Mouse (Mus musculus) retina, adult 2 months (tissue): ENCODE results near the gene Sema4a.

Source experiments
- DNase-seq: peaks from one replicate; pipeline ENCODE4 v3.0.0-alpha.2; 2012; ENCODE audit warnings: low read depth, low spot score

The Sema4a gene

DNA sequence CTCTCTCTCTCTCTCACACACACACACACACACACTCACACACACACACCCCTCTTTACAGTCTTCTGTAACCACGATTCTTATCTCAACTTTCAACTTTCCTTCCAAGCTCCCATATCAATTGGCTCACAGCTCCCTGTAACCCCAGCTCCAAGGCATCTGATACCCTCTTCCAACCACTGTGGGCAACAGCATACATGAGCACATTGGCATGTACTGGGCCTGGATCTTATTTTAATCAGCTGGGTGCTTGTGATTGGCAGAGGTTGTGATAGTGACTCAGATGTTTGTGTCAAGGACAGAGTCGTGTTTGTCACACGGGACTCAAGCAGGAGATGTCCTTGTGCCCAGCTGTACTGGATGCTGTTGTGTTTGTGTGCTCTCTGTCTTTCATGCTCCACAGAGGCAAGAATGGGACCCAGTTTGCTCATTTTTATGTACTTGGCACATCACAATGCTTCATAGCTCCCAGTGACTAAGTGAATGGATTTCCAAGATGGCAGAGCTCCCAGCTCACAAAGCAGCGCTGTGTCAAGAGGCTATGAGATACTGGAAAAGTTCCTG, 33.6 kb downstream of the Sema4a start:
- no peak for DNase-seq

DNA sequence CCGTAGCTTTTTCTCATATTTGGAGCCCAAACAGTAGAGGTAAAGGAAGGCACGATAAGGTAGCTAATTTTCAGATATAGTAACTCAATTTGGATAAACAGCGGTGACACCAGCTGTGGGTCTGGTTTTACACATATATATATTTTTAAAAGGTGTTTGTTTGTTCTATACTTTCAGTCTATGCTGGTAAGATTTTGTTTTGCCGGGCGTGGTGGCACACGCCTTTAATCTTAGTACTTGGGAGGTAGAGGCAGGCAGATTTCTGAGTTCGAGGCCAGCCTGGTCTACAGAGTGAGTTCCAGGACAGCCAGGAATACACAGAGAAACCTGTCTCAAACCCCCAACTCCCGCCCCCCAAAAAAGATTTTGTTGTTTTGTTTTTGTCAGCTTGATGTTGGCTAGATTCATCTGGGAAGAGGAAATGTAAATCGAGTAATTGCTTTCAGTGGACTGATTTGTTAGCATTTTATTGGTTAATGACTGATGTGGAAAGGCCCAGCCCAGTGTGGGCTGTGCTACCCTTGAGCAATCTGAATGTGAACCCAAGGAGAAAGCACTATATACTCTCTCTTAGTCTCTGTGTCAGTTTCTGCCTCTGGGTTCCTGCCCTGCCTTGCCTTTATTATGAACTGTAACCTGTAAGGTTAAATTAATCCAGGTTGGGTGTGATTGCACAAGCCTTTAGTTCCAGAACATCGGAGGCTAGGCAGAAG, 35.1 kb downstream of the Sema4a start:
- DNase-seq, result no peak

DNA sequence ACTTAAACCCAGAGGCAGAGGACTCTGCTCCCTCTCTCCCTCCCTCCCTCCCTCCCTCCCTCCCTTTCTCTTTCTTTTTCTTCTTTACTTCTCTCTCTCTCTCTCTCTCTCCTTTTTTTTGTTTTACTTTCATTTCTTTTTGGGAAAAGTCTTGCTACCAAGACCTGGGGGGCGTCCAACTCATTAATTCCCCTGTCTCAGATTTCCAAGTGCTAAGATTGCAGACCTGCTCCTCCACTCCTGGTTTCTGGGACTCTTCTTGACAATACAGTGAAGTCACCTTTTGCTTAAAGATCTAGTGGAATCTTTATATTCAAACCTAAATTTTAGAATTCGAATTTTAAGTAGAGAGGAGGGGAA, 35.7 kb downstream of the Sema4a start:
- DNase-seq, result no peak

DNA sequence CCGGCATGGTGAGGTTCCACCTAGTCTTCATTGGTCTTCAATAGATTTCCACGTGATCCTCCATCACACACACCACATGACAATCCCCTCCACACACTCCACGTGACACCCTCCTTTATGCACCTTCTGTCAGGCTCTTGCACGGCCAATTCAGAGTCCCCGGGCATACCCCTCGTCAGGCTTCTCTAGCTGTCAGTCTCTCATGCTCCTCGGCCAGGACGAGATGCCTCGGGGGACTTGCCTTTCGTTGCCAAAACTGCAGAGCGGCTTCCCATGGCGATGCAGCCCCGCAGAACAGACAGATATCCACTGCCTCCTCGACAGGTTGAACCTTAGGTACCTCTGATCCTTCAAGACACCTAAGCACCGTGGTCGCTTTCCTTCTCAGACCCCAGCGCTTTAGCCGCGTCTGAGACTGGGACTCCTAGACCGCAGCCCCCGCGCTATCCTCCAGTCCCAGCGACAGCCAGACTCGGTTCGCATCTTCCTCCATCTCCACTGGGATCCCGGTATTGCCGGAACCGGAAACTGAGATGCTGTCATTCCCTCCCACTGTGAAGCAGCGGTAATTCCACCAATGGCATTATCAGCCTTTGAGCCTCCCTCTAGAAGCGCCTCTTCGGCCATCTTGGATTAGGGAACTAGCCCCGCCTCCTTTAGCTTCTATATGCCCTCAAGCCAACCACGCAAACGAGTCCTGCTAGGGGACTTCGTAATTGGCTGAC, 36.2 kb downstream of the Sema4a start, which contains the start of gene Slc25a44:
Gene Slc25a44, minus strand, starts transcription at position 535 of the 725 bp plus-strand sequence.
- DNase-seq, result peak; percentile 96

DNA sequence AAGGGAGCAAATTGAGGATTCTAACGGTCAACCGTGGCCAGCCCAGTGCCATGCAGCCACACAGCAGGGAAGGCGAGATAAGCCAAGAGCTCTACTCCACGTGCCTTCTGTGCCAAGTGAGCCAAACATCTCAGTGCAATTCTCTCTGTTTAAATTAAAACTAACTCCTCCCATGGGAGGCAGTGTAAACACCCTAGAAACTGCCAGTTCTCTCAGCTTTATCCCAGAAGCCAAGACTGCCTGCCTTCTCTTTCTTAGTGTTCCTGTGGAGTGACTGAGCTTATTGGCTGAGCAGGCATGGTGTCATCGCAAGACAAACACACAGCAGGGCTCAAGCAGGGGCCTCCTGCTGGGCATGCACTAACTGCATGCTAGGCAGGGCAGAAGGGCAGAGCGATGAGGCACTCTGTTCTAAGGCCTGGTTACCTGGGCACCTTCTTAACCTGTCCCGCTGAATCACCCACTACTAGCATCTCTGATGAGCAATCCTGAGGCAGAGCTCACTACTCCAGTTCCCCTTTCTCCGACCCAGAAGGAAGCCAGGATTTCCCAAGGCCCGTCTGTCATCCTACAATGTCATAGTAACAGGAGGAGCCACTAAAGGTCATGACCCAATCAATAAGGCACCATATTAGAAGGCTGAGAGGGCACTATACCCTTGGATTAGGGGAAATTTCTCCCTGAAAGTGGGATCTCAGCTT, 38.8 kb downstream of the Sema4a start:
- no peak for DNase-seq

DNA sequence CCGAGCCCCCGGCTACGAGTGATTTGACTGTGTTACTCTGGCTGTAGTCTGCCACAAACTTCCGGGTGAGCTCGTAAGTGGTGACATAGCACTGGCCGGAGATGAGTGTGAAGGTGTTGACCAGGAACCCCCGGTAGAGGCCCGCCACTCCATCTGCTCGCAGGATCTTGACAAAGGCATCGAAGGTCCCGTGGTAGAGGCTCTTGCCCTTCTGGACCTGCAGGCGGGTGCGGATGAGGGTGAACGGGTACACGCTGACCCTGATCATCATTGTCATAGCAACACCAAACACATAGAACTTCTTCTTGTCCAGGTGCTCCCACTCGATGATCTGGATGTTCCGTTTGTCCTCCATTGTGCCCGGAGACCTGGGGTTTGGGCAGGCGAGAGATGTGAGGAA, 40.2 kb downstream of the Sema4a start:
- no peak for DNase-seq

DNA sequence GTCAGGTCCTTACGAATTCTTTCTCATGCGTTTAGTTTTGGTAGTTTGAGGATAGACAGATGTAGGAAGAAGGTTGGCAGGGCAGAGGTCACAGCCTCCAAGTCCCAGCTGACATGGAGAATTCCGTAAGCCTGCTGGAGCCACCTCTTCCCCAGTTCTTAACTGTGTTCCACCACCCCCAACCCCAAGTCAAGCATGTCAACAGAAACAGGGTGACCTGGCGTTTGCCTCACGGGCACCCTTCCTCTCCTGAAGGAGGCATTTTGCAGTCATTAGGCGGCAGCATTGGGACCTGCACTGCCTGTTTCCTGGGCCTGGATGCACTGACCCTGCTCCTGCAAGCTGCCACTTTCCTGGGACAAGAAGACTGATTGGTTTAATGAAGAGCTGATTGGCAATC, 43.0 kb downstream of the Sema4a start:
- DNase-seq, result no peak

DNA sequence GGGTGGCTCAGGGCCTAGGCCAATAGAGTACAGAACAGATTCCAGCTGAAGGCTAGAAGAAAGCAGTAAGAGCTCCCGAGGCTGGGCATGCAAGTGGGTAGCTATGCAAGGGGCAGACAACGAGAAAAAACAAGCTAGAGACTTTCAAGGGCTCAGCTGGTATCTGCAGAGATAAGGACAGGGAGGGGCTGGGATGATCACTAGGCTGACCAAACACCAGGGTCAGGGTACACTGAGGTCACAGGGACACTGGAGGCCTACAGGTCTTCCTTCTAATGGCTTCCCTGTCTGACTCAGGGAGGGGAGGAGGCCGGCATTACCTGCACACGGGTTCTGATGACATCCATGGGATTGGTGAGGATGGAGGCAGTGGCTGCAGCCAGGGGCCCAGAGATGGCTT, 45.3 kb downstream of the Sema4a start:
- no peak for DNase-seq

DNA sequence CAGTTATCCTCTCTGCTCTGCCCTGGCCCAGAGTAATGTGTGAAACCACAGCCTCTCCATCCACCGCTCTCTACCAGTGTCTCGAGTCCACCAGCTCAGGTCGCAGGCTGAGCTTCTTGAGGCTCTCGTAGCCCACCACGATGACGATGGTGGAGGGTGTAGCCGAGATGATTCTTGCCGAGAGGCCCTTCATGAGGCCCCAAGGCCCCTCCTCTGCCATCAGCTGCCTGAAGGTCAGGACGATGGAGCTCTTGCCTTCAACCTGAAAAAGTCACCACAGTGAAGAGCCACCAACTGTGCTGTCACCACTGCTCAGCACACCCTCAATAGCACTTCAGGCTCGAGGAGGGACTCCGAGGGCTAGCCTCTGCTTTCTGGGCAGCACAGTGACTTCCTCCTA, 48.3 kb downstream of the Sema4a start:
- no peak for DNase-seq

DNA sequence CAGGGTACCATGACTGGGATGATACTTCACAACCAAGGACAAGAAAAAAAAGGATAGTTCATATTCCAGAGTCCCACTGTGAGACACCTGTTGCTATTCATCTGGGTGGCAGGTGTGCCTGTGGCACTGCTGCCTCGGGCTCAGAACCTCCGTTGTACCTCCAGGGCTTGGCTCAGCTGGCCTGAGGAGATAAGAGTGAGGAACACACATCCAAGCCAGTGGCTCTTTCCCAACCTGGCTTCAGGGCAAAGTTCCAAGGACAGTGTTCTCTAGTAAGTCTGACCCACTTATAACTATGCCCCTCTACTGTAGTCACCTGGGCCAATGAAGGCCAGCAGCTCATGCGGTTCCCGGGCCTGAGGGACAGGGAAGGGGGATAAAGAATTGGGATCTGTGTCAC, 49.3 kb downstream of the Sema4a start:
- no peak for DNase-seq

DNA sequence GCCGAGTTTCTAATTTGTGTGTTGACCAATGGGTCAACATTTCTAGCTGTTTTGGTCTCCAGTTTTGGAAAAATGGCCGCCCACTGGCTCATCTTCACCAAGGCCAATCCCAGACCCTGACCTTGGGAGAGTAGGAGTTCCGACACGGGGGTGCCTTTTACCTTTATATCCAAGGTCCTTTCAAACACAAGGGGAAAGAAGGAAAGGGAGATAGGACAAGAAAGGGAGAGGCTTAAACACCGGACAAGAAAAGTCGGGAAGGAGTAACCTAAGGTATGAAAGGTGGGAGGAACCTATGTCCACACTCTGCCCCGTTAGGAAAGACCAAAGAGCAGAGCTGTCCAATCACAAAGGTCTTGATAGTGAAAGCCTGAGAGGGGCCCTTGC, 50.3 kb downstream of the Sema4a start:
- no peak for DNase-seq

DNA sequence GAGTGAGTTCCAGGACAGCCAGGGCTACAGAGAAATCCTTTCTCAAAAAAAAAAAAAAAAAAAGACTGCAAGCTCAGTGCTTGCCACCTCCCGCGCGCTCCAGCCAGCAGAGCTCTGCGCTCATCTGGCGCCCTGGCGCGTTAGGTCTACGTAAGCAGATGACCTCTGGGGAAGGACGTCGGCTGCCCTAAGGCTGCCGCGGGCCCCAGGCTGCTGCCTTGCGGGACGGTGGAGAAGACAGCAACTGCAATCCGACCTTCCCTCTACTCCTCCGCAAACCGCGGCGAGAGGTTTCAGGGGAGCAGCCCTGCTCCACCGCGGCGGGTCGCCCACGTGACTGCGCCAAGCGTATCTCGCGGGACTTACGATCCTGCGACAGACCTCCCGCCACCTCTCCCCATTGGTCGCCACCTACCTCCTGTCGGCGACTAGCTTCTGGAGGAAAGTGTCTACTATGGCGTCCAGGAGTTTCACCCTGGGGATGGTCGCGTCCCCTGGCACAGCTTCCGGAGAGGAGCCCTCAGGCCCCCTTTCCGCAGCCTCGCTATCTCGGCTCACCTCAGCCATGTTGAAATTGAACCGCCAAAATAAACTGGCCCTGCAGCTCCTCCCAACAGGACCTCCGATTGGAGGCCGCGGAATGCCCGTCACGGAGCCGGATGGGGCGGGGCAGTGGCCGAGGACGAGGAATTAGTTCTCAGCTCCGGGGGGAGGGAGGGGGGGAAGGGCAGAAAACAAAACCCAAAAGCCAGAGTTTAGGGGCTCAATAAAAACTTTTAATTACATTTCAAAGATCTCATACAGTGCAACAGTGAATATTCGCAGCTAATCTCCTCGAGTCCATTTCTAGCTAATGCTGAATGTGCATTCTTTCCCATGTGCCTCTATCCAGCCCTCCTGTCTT, 51.0 kb downstream of the Sema4a start, which contains the start of gene Pmf1:
Gene Pmf1, minus strand, starts transcription at position 591 of the 904 bp plus-strand sequence.
- DNase-seq, result peak; percentile 76

DNA sequence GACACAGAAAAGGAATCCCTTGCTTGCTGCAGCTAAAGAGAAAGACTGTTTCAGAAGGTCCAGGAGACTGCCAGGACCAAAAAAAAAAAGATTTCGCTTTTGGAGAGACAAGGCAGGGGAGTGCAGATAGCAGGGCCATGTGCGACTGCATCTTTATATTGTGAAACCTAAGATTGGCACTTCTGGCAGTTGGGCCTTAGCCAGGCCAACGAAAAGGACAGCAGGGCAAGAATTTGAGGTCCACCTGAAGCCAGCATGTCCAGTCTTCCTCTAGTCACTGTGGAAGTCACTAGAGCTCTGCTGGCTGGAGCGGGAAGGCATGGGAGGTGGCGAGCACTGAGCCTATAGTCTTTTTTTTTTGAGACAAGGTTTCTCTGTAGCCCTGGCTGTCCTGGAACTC, 52.0 kb downstream of the Sema4a start:
- DNase-seq, result no peak

DNA sequence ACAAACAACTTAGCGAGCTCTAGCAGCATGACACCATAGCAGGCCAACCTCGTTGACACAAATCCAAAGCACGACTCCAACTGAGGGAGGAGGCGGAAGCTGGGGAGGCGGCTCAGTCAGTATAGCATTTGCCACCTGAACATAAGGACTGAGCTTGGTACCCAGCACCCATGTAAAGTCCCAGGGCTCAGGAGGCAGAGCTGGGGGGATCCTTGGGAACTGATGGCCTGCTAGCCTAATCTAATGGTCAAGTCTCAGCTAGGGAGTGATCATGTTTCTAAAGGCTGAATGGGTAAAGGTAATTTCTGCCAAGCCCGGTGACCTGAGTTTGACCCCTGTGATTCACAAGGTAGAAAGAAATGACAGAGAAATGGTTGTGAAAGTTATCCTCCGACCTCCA, 53.5 kb downstream of the Sema4a start:
- no peak for DNase-seq

DNA sequence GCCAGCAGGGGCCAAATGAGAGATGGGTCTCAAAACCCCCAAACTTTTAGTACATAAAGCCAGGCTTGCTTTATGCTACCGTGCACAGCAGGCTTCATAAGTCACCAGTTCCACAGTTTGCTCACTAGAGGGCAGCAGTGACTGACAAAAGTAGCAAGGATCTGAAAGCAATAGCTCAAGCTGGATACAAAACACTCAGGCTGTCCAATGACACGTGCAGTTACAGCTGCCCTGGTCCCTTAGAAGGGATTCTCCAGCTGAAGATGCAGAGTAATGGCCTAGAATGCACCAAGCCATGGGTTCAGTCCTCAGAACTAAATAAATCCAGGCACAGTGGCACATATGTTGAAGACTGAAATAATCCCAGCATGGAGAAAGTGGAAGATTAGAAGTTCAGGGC, 53.9 kb downstream of the Sema4a start:
- DNase-seq, result peak; percentile 71

DNA sequence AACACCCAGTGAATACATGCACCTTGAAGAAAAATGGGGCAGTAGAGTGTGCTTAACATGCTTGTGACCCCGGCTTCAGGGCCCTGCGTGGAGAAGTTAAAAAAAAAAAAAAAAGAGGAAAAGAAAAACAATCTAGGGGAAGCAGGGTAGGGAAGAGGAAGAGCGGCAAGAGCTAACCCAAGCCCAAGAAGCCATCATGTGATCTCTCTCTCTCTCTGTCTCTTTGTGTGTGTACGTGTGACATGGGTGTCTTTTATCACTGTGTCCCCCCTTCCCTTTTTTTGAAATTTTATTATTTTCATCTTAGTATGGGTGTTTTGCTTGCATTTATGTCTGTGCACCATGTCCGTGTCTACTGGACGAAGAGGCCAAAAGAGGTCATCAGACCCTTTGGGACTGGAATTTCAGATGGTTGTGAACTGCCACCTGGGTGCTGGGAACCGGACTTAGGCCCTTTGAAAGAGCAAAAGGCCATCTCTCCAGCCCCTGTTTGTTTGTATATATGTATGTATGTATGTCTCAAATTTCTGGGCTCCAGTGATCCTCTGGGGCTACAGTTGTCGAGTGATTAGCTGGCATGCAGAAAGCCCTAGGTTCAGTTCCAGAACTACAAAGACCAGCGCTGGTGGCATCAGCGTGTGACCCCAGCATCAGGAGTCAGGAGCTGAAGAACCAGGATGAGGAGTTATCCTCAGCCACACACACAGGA, 57.3 kb downstream of the Sema4a start:
- no peak for DNase-seq

DNA sequence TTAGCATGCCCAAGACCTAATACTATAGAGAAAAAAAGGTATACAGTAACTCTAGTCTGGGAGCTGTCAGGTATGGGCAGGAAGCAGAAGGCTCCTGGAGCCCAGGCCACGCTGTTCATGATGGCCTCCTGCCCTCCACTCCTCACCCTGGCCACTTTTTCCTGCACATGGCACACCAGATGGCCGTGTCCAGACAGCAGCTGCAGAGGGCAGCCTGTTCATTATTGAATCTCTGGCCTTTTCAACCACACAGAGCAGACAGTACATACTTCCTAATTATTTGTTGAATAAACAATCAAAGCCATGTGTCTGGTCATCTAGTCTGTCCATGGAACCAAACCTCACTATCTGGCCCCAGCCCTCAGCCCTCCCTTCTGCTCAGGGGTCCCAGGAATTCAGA, 62.3 kb downstream of the Sema4a start:
- DNase-seq, result no peak

DNA sequence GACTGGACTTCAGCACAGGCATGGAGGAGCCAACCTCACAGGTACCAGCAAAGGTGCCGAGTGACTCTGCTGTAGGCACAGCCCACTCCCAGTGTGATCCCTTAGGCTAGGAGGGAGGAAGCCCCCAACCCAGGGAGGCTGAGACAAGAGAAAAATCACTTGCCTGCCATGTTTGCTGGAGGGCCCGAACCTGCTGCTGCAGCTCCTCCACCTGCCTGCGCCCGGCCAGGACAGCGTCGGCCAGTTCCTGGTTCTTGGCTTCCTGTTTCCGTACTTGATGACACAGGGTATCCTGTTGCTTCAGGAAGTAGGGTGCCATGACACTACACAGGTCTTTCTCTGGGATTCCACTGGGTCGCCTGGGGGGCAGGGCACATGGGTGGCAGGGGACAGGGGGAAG, 65.2 kb downstream of the Sema4a start:
- DNase-seq, result no peak

DNA sequence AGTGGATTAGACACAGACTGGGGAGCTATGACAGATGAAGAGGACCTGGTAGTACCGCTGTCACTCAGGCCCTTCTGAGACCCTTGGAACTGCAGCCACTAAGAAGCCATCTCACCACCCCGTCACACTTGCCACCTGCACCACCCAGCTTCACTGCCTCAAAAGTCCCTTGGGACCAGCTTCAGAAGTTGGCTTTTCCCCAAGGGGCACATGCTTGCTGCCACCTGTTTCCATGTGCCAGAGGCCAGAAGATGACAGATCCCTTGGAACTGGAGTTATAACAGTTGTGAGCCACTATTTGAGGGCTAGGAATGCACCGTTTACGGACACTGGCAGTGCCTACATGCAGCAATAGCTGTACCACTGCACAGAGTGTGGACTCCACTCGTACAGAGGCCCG, 65.7 kb downstream of the Sema4a start:
- DNase-seq, result no peak

DNA sequence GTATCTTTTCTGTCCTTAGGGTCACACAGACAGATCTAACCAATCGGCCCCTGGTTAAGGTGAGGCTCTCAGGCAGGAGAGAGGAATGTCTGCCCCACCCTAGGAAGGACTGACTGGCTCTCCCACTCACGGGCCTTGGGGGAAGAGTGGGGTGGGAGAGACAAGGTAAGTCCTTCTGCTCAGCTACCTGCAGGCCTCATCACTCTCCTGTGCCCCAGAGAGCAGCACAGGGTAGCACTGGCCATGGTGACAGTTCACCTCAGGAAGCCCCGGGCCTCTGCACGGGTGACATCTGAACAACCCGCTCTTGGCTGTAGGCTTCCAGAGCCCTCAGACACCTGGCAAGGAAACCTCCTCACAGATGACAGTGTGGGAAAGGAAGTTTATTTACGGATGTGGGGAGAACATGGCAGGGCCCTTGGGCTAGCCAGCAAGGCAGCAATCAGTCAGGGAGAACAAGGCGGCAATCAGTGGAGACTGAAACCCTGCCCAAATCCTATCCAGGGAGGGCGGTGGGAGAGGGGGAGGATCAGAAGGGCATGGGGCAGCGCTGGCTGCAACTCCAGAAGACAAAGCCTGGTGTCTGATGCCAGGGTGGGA, 67.1 kb downstream of the Sema4a start:
- DNase-seq, result no peak
